ENCODE assay signal across 20 mouse cellular contexts in genomic region chr7:35774127-35774526, GRCm38 (mm10).
"Had no signal": no experiment of that assay in that cellular context is flagged by ENCODE, and none has a peak within 500 bp of the region (broad histone marks: within the 10 kb centered on the region; RNA-seq: fewer than 3 reads in every experiment).

No protein-coding gene starts in this region.

- H3K4me1 ChIP-seq: limb, embryonic 10.5 days; limb, embryonic 13.5 days; midbrain, embryonic 12.5 days; midbrain, embryonic 15.5 days; neural tube, embryonic 12.5 days; neural tube, embryonic 15.5 days had no signal

- H3K27ac ChIP-seq: kidney, postnatal 0 days; limb, embryonic 10.5 days; limb, embryonic 13.5 days; midbrain, embryonic 12.5 days; midbrain, embryonic 15.5 days; neural tube, embryonic 12.5 days; neural tube, embryonic 15.5 days; stomach, postnatal 0 days had no signal

- H3K9me3 ChIP-seq: limb, embryonic 10.5 days; limb, embryonic 13.5 days; midbrain, embryonic 12.5 days; midbrain, embryonic 15.5 days; neural tube, embryonic 12.5 days; neural tube, embryonic 15.5 days had no signal

- H3K4me3 ChIP-seq: limb, embryonic 10.5 days; limb, embryonic 13.5 days; midbrain, embryonic 12.5 days; midbrain, embryonic 15.5 days; neural tube, embryonic 12.5 days; neural tube, embryonic 15.5 days had no signal

- DNase-seq: kidney, adult 2 months; kidney, postnatal 25 days; lung, adult 18-20 months; lung, postnatal 14 days; lung, postnatal 4 days; right cerebral cortex, adult 18-20 months; right cerebral cortex, postnatal 14 days; right cerebral cortex, postnatal 4 days; thymus, adult 2 months; thymus, postnatal 14 days; thymus, postnatal 4 days had no signal

- H3K9ac ChIP-seq: limb, embryonic 13.5 days; midbrain, embryonic 12.5 days; midbrain, embryonic 15.5 days; neural tube, embryonic 12.5 days; neural tube, embryonic 15.5 days had no signal

- H3K4me2 ChIP-seq: limb, embryonic 13.5 days; midbrain, embryonic 12.5 days; midbrain, embryonic 15.5 days; neural tube, embryonic 12.5 days; neural tube, embryonic 15.5 days had no signal

- ATAC-seq: intestine, postnatal 0 days; midbrain, embryonic 15.5 days had no signal

- H3K27me3 ChIP-seq: limb, embryonic 13.5 days; midbrain, embryonic 12.5 days; midbrain, embryonic 15.5 days; neural tube, embryonic 12.5 days; neural tube, embryonic 15.5 days had no signal
